Mouse (Mus musculus) ES-E14 (cell line): ENCODE results near the gene Ano2. TPM values are rescaled to one million over a fixed set of nuclear protein-coding genes. Genes with fewer than 3 reads are reported as not detected.

ENCODE experiments used
- DNase-seq: peaks from one replicate; pipeline ENCODE4 v3.0.0-alpha.2; 2013; ENCODE audit warnings: low read depth, low spot score
- H3K27ac ChIP-seq: 2 replicates; pipeline ENCODE4 v1.5.1; 2012; ENCODE audit warnings: low read depth, mild to moderate bottlenecking, low read length, moderate library complexity, mixed read lengths; ENCODE audit not compliant: poor library complexity, insufficient read depth, severe bottlenecking
- H3K36me3 ChIP-seq: 2 replicates; pipeline ENCODE4 v1.6.1; 2012; ENCODE audit warnings: mild to moderate bottlenecking, low read length, moderate library complexity, mixed read lengths; ENCODE audit not compliant: control insufficient read depth, poor library complexity, insufficient read depth, severe bottlenecking
- H3K4me1 ChIP-seq, 2 experiments: fragments of 150-350 bp in 1 of 2; sonication (generic) in 1 of 2; 2 replicates each; pipeline ENCODE4 v1.6.1; 2012; ENCODE audit warnings: low read length in 2 of 2, mild to moderate bottlenecking in 1 of 2, mixed read lengths in 1 of 2; ENCODE audit not compliant: control insufficient read depth in 2 of 2, insufficient read depth in 2 of 2, poor library complexity in 1 of 2
- H3K4me3 ChIP-seq, 2 experiments: fragments of 150-350 bp in 1 of 2; sonication (generic) in 1 of 2; 2 replicates each; pipeline ENCODE4 v1.5.1; 2012; ENCODE audit warnings: low read length in 2 of 2, low read depth in 1 of 2, mild to moderate bottlenecking in 1 of 2, mixed read lengths in 1 of 2; ENCODE audit not compliant: insufficient read depth in 1 of 2, poor library complexity in 1 of 2, severe bottlenecking in 1 of 2
- H3K9ac ChIP-seq: 2 replicates; pipeline ENCODE4 v1.6.1; 2012; ENCODE audit warnings: low read depth, mild to moderate bottlenecking, low read length, mixed read lengths; ENCODE audit not compliant: poor library complexity, insufficient read depth, severe bottlenecking
- H3K9me3 ChIP-seq: fragments of 150-350 bp; sonication (generic); 2 replicates; pipeline ENCODE4 v1.6.1; 2012; ENCODE audit warnings: low read depth, mild to moderate bottlenecking, low read length; ENCODE audit not compliant: control insufficient read depth, insufficient read depth
- CHD2 ChIP-seq: IDR thresholded peaks from 2 replicates; pipeline ENCODE4 v1.6.1; 2014; ENCODE audit warnings: mild to moderate bottlenecking, low read depth, low read length, inconsistent platforms
- HCFC1 ChIP-seq: IDR thresholded peaks from 2 replicates; pipeline ENCODE4 v1.6.1; 2012; ENCODE audit warnings: low read length, inconsistent platforms, borderline replicate concordance; ENCODE audit not compliant: insufficient read depth
- MAFK ChIP-seq: IDR thresholded peaks from 2 replicates; pipeline ENCODE4 v1.6.1; 2014; ENCODE audit warnings: mild to moderate bottlenecking, low read depth, low read length, inconsistent platforms; ENCODE audit not compliant: insufficient read depth
- ZC3H11A ChIP-seq: IDR thresholded peaks from 2 replicates; pipeline ENCODE4 v1.6.1; 2012; ENCODE audit warnings: low read depth, mild to moderate bottlenecking, inconsistent platforms, low read length, borderline replicate concordance
- ZNF384 ChIP-seq: IDR thresholded peaks from 2 replicates; pipeline ENCODE4 v1.6.1; 2012; ENCODE audit warnings: low read depth, low read length, inconsistent platforms
- in situ Hi-C, 2 experiments: fragments of 600-800 bp; cut with MboI; formaldehyde crosslinking; loops; one replicate each; pipeline ENCODE4 v1.15.1; 2025; ENCODE audit warnings: low sequenced_read_pairs in 2 of 2, inconsistent platforms in 1 of 2; ENCODE audit not compliant: unreplicated experiment in 2 of 2
- total RNA-seq: library from RNA; depleted of rRNA; stranded (reverse); fragments of 300-350 nt; gene quantifications from 2 replicates; pipeline ENCODE4 v1.2.3, GENCODE M21; 2012

Ano2 gene
- total RNA-seq, 1 experiment, result 0.27 TPM

- H3K9me3 ChIP-seq, result no peaks in the 10 kb centered on the region
- TF ChIP-seq HCFC1, result no peak
- TF ChIP-seq MAFK, result no peak
- in situ Hi-C loops, result no loop called here
Measured at GRCm38 (mm10) chr6:125748646-125749045, 58.4 kb downstream of the Ano2 start.

GRCm38 (mm10) chr6:125762851-125763519, 72.8 kb downstream of the Ano2 start:
- H3K4me3 ChIP-seq, result no peak overlapping the region
- no peak overlapping the region for H3K9ac ChIP-seq
- TF ChIP-seq MAFK (no peak), HCFC1 (no peak), ZC3H11A (no peak), ZNF384 (no peak), CHD2 (no peak)
- H3K4me1 ChIP-seq, result no peaks in the 10 kb centered on the region
- H3K9me3 ChIP-seq, result no peaks in the 10 kb centered on the region
- in situ Hi-C loops, result no loop called here
- no peak overlapping the region for H3K27ac ChIP-seq
- no peak for DNase-seq
- H3K36me3 ChIP-seq, result no peaks in the 10 kb centered on the region

More at GRCm38 (mm10) chr6:125748646-125749045, 58.4 kb downstream of the Ano2 start:
- no peak overlapping the region for H3K4me3 ChIP-seq
- no peak overlapping the region for H3K9ac ChIP-seq
- no peaks in the 10 kb centered on the region for H3K4me1 ChIP-seq
- H3K36me3 ChIP-seq, result no peaks in the 10 kb centered on the region
- no peak for DNase-seq
- H3K27ac ChIP-seq, result no peak overlapping the region

- Histone ChIP-seq H3K4me1 (no peaks in the 10 kb centered on the region), H3K27ac (no peak overlapping the region), H3K9me3 (no peaks in the 10 kb centered on the region), H3K4me3 (no peak overlapping the region), H3K9ac (no peak overlapping the region), H3K36me3 (no peaks in the 10 kb centered on the region)
- in situ Hi-C loops, result no loop called here
- TF ChIP-seq MAFK (no peak), ZC3H11A (no peak), ZNF384 (no peak), HCFC1 (no peak), CHD2 (no peak)
- DNase-seq, result no peak
Measured at GRCm38 (mm10) chr6:125773256-125773655, 83.0 kb downstream of the Ano2 start.

GRCm38 (mm10) chr6:125776291-125776690, 86.1 kb downstream of the Ano2 start:
- H3K4me1 ChIP-seq, result no peaks in the 10 kb centered on the region
- TF ChIP-seq HCFC1 (no peak), MAFK (no peak), ZNF384 (no peak), ZC3H11A (no peak), CHD2 (no peak)
- no peak overlapping the region for H3K4me3 ChIP-seq
- no peak overlapping the region for H3K27ac ChIP-seq
- no peak for DNase-seq
- H3K9ac ChIP-seq, result no peak overlapping the region
- H3K9me3 ChIP-seq, result no peaks in the 10 kb centered on the region
- H3K36me3 ChIP-seq, result no peaks in the 10 kb centered on the region
- in situ Hi-C loops, result no loop called here

GRCm38 (mm10) chr6:125802954-125803353, 112.7 kb downstream of the Ano2 start:
- no peak overlapping the region for H3K4me3 ChIP-seq
- no peaks in the 10 kb centered on the region for H3K36me3 ChIP-seq
- no peak overlapping the region for H3K27ac ChIP-seq
- H3K9ac ChIP-seq, result no peak overlapping the region
- in situ Hi-C loops, result no loop called here
- H3K4me1 ChIP-seq, result no peaks in the 10 kb centered on the region
- TF ChIP-seq CHD2 (no peak), MAFK (no peak), HCFC1 (no peak), ZC3H11A (no peak), ZNF384 (no peak)
- H3K9me3 ChIP-seq, result no peaks in the 10 kb centered on the region
- no peak for DNase-seq
